Mouse (Mus musculus): ENCODE data around the gene Ablim2. TPM values are rescaled to one million over a fixed set of nuclear protein-coding genes. Genes with fewer than 3 reads are reported as not detected.

The Ablim2 gene
- polyA plus RNA-seq, 1 experiment from 2014 or later: 0.45 TPM

GRCm38 (mm10) chr5:35898114-35898513 lies 140.4 kb downstream of the Ablim2 start:
- no peak overlapping the region for H3K9ac ChIP-seq (replicated peaks)
- H3K9me3 ChIP-seq (ENCODE audit: low read length): no peaks in the 10 kb centered on the region
- H3K27me3 ChIP-seq (ENCODE audit: insufficient read depth, low read length): peaks cover 11% of the 10 kb centered on the region
- no peak overlapping the region for H3K4me3 ChIP-seq (ENCODE audit: low read depth, low read length)
- DNase-seq: no peak
- no peak for TF ChIP-seq CTCF (IDR thresholded peaks at IDR 0.05; ENCODE audit: low read depth)
- TF ChIP-seq EP300 (IDR thresholded peaks at IDR 0.05; ENCODE audit: low read depth): no peak
- H3K36me3 ChIP-seq (replicated peaks; ENCODE audit: insufficient read depth, low read length): no peaks in the 10 kb centered on the region
- peaks cover 12% of the 10 kb centered on the region for H3K4me1 ChIP-seq (ENCODE audit: insufficient read depth)
- H3K4me2 ChIP-seq (ENCODE audit: low read depth, low read length): no peak overlapping the region
- no peak for ATAC-seq
- H3K27ac ChIP-seq (ENCODE audit: low read depth): no peak overlapping the region
- 48% methylated on average over 4 of the region's 4 CpGs for WGBS (ENCODE audit: insufficient replicate concordance)

- Histone ChIP-seq H3K9me3 (ENCODE audit: low read length) (no peaks in the 10 kb centered on the region), H3K27me3 (ENCODE audit: insufficient read depth, low read length) (peaks cover 8% of the 10 kb centered on the region), H3K4me2 (ENCODE audit: low read depth, low read length) (no peak overlapping the region), H3K4me3 (ENCODE audit: low read depth, low read length) (no peak overlapping the region), H3K36me3 (replicated peaks; ENCODE audit: insufficient read depth, low read length) (no peaks in the 10 kb centered on the region), H3K4me1 (ENCODE audit: insufficient read depth) (peaks cover 6% of the 10 kb centered on the region), H3K9ac (replicated peaks) (no peak overlapping the region), H3K27ac (ENCODE audit: low read depth) (no peak overlapping the region)
- DNase-seq: no peak
- WGBS (ENCODE audit: insufficient replicate concordance): 61% methylated on average over 3 of the region's 3 CpGs
- TF ChIP-seq CTCF (IDR thresholded peaks at IDR 0.05; ENCODE audit: low read depth): no peak
- no peak for TF ChIP-seq EP300 (IDR thresholded peaks at IDR 0.05; ENCODE audit: low read depth)
- no peak for ATAC-seq
These were observed 141.3 kb downstream of the Ablim2 start for GRCm38 (mm10) chr5:35898994-35899393.

GRCm38 (mm10) chr5:35900401-35901225 lies 142.9 kb downstream of the Ablim2 start:
- TF ChIP-seq EP300 (IDR thresholded peaks at IDR 0.05; ENCODE audit: low read depth): no peak
- no peak overlapping the region for H3K9ac ChIP-seq (replicated peaks)
- no peak for ATAC-seq
- H3K4me3 ChIP-seq (ENCODE audit: low read depth, low read length): no peak overlapping the region
- peaks cover 5% of the 10 kb centered on the region for H3K4me1 ChIP-seq (ENCODE audit: insufficient read depth)
- DNase-seq: no peak
- H3K27me3 ChIP-seq (ENCODE audit: insufficient read depth, low read length): no peaks in the 10 kb centered on the region
- H3K36me3 ChIP-seq (replicated peaks; ENCODE audit: insufficient read depth, low read length): no peaks in the 10 kb centered on the region
- peak overlapping the region; percentile 16; the same call in 1 of the 2 replicates for H3K27ac ChIP-seq (ENCODE audit: low read depth)
- H3K4me2 ChIP-seq (ENCODE audit: low read depth, low read length): peak overlapping the region; percentile 18; the same call in 1 of the 2 replicates
- H3K9me3 ChIP-seq (ENCODE audit: low read length): no peaks in the 10 kb centered on the region
- WGBS (ENCODE audit: insufficient replicate concordance): 34% methylated on average over 10 of the region's 10 CpGs

GRCm38 (mm10) chr5:35901226-35901809 lies 143.6 kb downstream of the Ablim2 start:
- Histone ChIP-seq H3K4me2 (ENCODE audit: low read depth, low read length) (peak overlapping the region; percentile 18; the same call in 1 of the 2 replicates), H3K4me3 (ENCODE audit: low read depth, low read length) (no peak overlapping the region), H3K27ac (ENCODE audit: low read depth) (peak overlapping the region; percentile 16; the same call in 1 of the 2 replicates), H3K9ac (replicated peaks) (no peak overlapping the region), H3K36me3 (replicated peaks; ENCODE audit: insufficient read depth, low read length) (no peaks in the 10 kb centered on the region), H3K4me1 (ENCODE audit: insufficient read depth) (peaks cover 5% of the 10 kb centered on the region), H3K27me3 (ENCODE audit: insufficient read depth, low read length) (no peaks in the 10 kb centered on the region), H3K9me3 (ENCODE audit: low read length) (no peaks in the 10 kb centered on the region)
- 36% methylated on average over 11 of the region's 12 CpGs for WGBS (ENCODE audit: insufficient replicate concordance)
- TF ChIP-seq CTCF (IDR thresholded peaks at IDR 0.05; ENCODE audit: low read depth) (no peak), EP300 (IDR thresholded peaks at IDR 0.05; ENCODE audit: low read depth) (no peak)
- ATAC-seq: no peak
- no peak for DNase-seq

GRCm38 (mm10) chr5:35903456-35903855 lies 145.8 kb downstream of the Ablim2 start:
- Histone ChIP-seq H3K4me1 (ENCODE audit: insufficient read depth) (peaks cover 5% of the 10 kb centered on the region), H3K27me3 (ENCODE audit: insufficient read depth, low read length) (no peaks in the 10 kb centered on the region), H3K36me3 (replicated peaks; ENCODE audit: insufficient read depth, low read length) (no peaks in the 10 kb centered on the region), H3K9ac (replicated peaks) (no peak overlapping the region), H3K4me3 (ENCODE audit: low read depth, low read length) (no peak overlapping the region), H3K4me2 (ENCODE audit: low read depth, low read length) (no peak overlapping the region), H3K27ac (ENCODE audit: low read depth) (no peak overlapping the region), H3K9me3 (ENCODE audit: low read length) (no peaks in the 10 kb centered on the region)
- WGBS (ENCODE audit: insufficient replicate concordance): 68% methylated on average over 8 of the region's 8 CpGs
- no peak for ATAC-seq
- TF ChIP-seq CTCF (IDR thresholded peaks at IDR 0.05; ENCODE audit: low read depth): no peak
- no peak for TF ChIP-seq EP300 (IDR thresholded peaks at IDR 0.05; ENCODE audit: low read depth)
- no peak for DNase-seq

GRCm38 (mm10) chr5:35905283-35905682 lies 147.6 kb downstream of the Ablim2 start:
- Histone ChIP-seq H3K9ac (replicated peaks) (no peak overlapping the region), H3K9me3 (ENCODE audit: low read length) (no peaks in the 10 kb centered on the region), H3K4me1 (ENCODE audit: insufficient read depth) (peaks cover 5% of the 10 kb centered on the region), H3K36me3 (replicated peaks; ENCODE audit: insufficient read depth, low read length) (no peaks in the 10 kb centered on the region), H3K27ac (ENCODE audit: low read depth) (no peak overlapping the region), H3K4me3 (ENCODE audit: low read depth, low read length) (no peak overlapping the region), H3K4me2 (ENCODE audit: low read depth, low read length) (no peak overlapping the region), H3K27me3 (ENCODE audit: insufficient read depth, low read length) (no peaks in the 10 kb centered on the region)
- WGBS (ENCODE audit: insufficient replicate concordance): 49% methylated on average over 8 of the region's 8 CpGs
- ATAC-seq (no peak), DNase-seq (no peak)
- no peak for TF ChIP-seq EP300 (IDR thresholded peaks at IDR 0.05; ENCODE audit: low read depth)
- no peak for TF ChIP-seq CTCF (IDR thresholded peaks at IDR 0.05; ENCODE audit: low read depth)
